Mouse (Mus musculus): ENCODE results near the gene Eps15. TPM values are rescaled to one million over a fixed set of nuclear protein-coding genes. Genes with fewer than 3 reads are reported as not detected.

The Eps15 gene
- polyA plus RNA-seq, 1 experiment = 23.7 TPM

GRCm38 (mm10) chr4:109342783-109343485 lies 62.9 kb downstream of the Eps15 start:
- H3K4me3 ChIP-seq = peak overlapping the region; percentile 23
- no peaks in the 10 kb centered on the region for H3K36me3 ChIP-seq (ENCODE audit: control insufficient read depth, insufficient read depth)
- no peak for TF ChIP-seq TCF12 (IDR thresholded peaks at IDR 0.05; ENCODE audit: insufficient read depth, poor library complexity, severe bottlenecking)
- no peak for TF ChIP-seq MYOG (IDR thresholded peaks at IDR 0.05; ENCODE audit: control insufficient read depth in 1 of 3, insufficient read depth in 1 of 3, insufficient read length in 2 of 3, low read depth in 2 of 3)
- no peak for TF ChIP-seq MAX (IDR thresholded peaks at IDR 0.05; ENCODE audit: low read depth)
- no peak for TF ChIP-seq POLR2AphosphoS2 (IDR thresholded peaks at IDR 0.05; ENCODE audit: insufficient read length, low read depth)
- TF ChIP-seq SRF (IDR thresholded peaks at IDR 0.05; ENCODE audit: control insufficient read depth, insufficient read length, low read depth) = no peak
- no peak for TF ChIP-seq E2F4 (IDR thresholded peaks at IDR 0.05; ENCODE audit: insufficient read depth)
- no peak for TF ChIP-seq REST (IDR thresholded peaks at IDR 0.05; ENCODE audit: insufficient read depth, insufficient read length)
- TF ChIP-seq USF1 (IDR thresholded peaks at IDR 0.05; ENCODE audit: low read depth) = no peak
- no peak for TF ChIP-seq TCF3 (IDR thresholded peaks at IDR 0.05; ENCODE audit: insufficient read length, low read depth)
- no peak for TF ChIP-seq MYOD1 (IDR thresholded peaks at IDR 0.05; ENCODE audit: control insufficient read depth in 1 of 3, insufficient read length in 2 of 3, low read depth in 2 of 3)
- TF ChIP-seq POLR2A (IDR thresholded peaks at IDR 0.05; ENCODE audit: insufficient read length, low read depth) = no peak
- TF ChIP-seq CEBPB (IDR thresholded peaks at IDR 0.05; ENCODE audit: insufficient read depth, poor library complexity, severe bottlenecking) = no peak
- H3K79me2 ChIP-seq (ENCODE audit: control insufficient read depth, insufficient read depth) = peaks cover 22% of the 10 kb centered on the region
- H3K27me3 ChIP-seq (ENCODE audit: control insufficient read depth, insufficient read depth, insufficient read length) = no peaks in the 10 kb centered on the region
- no peak overlapping the region for H3ac ChIP-seq (ENCODE audit: control insufficient read depth, insufficient read length)
- H3K4me2 ChIP-seq (ENCODE audit: low read depth) = peak overlapping the region; percentile 43

- Histone ChIP-seq H3K36me3 (ENCODE audit: control insufficient read depth, insufficient read depth) (no peaks in the 10 kb centered on the region), H3K79me2 (ENCODE audit: control insufficient read depth, insufficient read depth) (peaks cover 22% of the 10 kb centered on the region), H3K27me3 (ENCODE audit: control insufficient read depth, insufficient read depth, insufficient read length) (no peaks in the 10 kb centered on the region), H3K4me2 (ENCODE audit: low read depth) (peak overlapping the region; percentile 43), H3ac (ENCODE audit: control insufficient read depth, insufficient read length) (no peak overlapping the region), H3K4me3 (peak overlapping the region; percentile 23)
- TF ChIP-seq USF1 (IDR thresholded peaks at IDR 0.05; ENCODE audit: low read depth) = no peak
- no peak for TF ChIP-seq TCF12 (IDR thresholded peaks at IDR 0.05; ENCODE audit: insufficient read depth, poor library complexity, severe bottlenecking)
- no peak for TF ChIP-seq SRF (IDR thresholded peaks at IDR 0.05; ENCODE audit: control insufficient read depth, insufficient read length, low read depth)
- no peak for TF ChIP-seq MYOD1 (IDR thresholded peaks at IDR 0.05; ENCODE audit: control insufficient read depth in 1 of 3, insufficient read length in 2 of 3, low read depth in 2 of 3)
- no peak for TF ChIP-seq POLR2AphosphoS2 (IDR thresholded peaks at IDR 0.05; ENCODE audit: insufficient read length, low read depth)
- no peak for TF ChIP-seq POLR2A (IDR thresholded peaks at IDR 0.05; ENCODE audit: insufficient read length, low read depth)
- no peak for TF ChIP-seq CEBPB (IDR thresholded peaks at IDR 0.05; ENCODE audit: insufficient read depth, poor library complexity, severe bottlenecking)
- no peak for TF ChIP-seq REST (IDR thresholded peaks at IDR 0.05; ENCODE audit: insufficient read depth, insufficient read length)
- TF ChIP-seq MYOG (IDR thresholded peaks at IDR 0.05; ENCODE audit: control insufficient read depth in 1 of 3, insufficient read depth in 1 of 3, insufficient read length in 2 of 3, low read depth in 2 of 3) = no peak
- no peak for TF ChIP-seq E2F4 (IDR thresholded peaks at IDR 0.05; ENCODE audit: insufficient read depth)
- TF ChIP-seq TCF3 (IDR thresholded peaks at IDR 0.05; ENCODE audit: insufficient read length, low read depth) = no peak
- TF ChIP-seq MAX (IDR thresholded peaks at IDR 0.05; ENCODE audit: low read depth) = no peak
Observed at GRCm38 (mm10) chr4:109343909-109344308, 63.8 kb downstream of the Eps15 start.

- Histone ChIP-seq H3K4me2 (ENCODE audit: low read depth) (no peak overlapping the region), H3K4me3 (no peak overlapping the region), H3K27me3 (ENCODE audit: control insufficient read depth, insufficient read depth, insufficient read length) (no peaks in the 10 kb centered on the region), H3ac (ENCODE audit: control insufficient read depth, insufficient read length) (no peak overlapping the region), H3K79me2 (ENCODE audit: control insufficient read depth, insufficient read depth) (no peaks in the 10 kb centered on the region), H3K36me3 (ENCODE audit: control insufficient read depth, insufficient read depth) (peaks cover 38% of the 10 kb centered on the region)
- TF ChIP-seq TCF12 (IDR thresholded peaks at IDR 0.05; ENCODE audit: insufficient read depth, poor library complexity, severe bottlenecking) (no peak), CEBPB (IDR thresholded peaks at IDR 0.05; ENCODE audit: insufficient read depth, poor library complexity, severe bottlenecking) (no peak), TCF3 (IDR thresholded peaks at IDR 0.05; ENCODE audit: insufficient read length, low read depth) (no peak), MYOD1 (IDR thresholded peaks at IDR 0.05; ENCODE audit: control insufficient read depth in 1 of 3, insufficient read length in 2 of 3, low read depth in 2 of 3) (no peak), SRF (IDR thresholded peaks at IDR 0.05; ENCODE audit: control insufficient read depth, insufficient read length, low read depth) (no peak), E2F4 (IDR thresholded peaks at IDR 0.05; ENCODE audit: insufficient read depth) (no peak), POLR2A (IDR thresholded peaks at IDR 0.05; ENCODE audit: insufficient read length, low read depth) (no peak), USF1 (IDR thresholded peaks at IDR 0.05; ENCODE audit: low read depth) (no peak), POLR2AphosphoS2 (IDR thresholded peaks at IDR 0.05; ENCODE audit: insufficient read length, low read depth) (no peak), REST (IDR thresholded peaks at IDR 0.05; ENCODE audit: insufficient read depth, insufficient read length) (no peak), MYOG (IDR thresholded peaks at IDR 0.05; ENCODE audit: control insufficient read depth in 1 of 3, insufficient read depth in 1 of 3, insufficient read length in 2 of 3, low read depth in 2 of 3) (no peak), MAX (IDR thresholded peaks at IDR 0.05; ENCODE audit: low read depth) (no peak)
Observed at GRCm38 (mm10) chr4:109378107-109378506, 98.0 kb downstream of the Eps15 start.

- no peaks in the 10 kb centered on the region for H3K27me3 ChIP-seq (ENCODE audit: control insufficient read depth, insufficient read depth, insufficient read length)
- no peaks in the 10 kb centered on the region for H3K79me2 ChIP-seq (ENCODE audit: control insufficient read depth, insufficient read depth)
- no peak overlapping the region for H3ac ChIP-seq (ENCODE audit: control insufficient read depth, insufficient read length)
- H3K4me3 ChIP-seq = no peak overlapping the region
- H3K4me2 ChIP-seq (ENCODE audit: low read depth) = no peak overlapping the region
- TF ChIP-seq SRF (IDR thresholded peaks at IDR 0.05; ENCODE audit: control insufficient read depth, insufficient read length, low read depth) (no peak), TCF3 (IDR thresholded peaks at IDR 0.05; ENCODE audit: insufficient read length, low read depth) (no peak), USF1 (IDR thresholded peaks at IDR 0.05; ENCODE audit: low read depth) (no peak)
- H3K36me3 ChIP-seq (ENCODE audit: control insufficient read depth, insufficient read depth) = peaks cover 70% of the 10 kb centered on the region
Observed at GRCm38 (mm10) chr4:109382457-109382856, 102.4 kb downstream of the Eps15 start.

All from myocyte (in vitro differentiated cells).